Mouse (Mus musculus) heart, embryonic 11.5 days (tissue): Measurements from ENCODE around the gene Ngfr. TPM values are rescaled to one million over a fixed set of nuclear protein-coding genes. Genes with fewer than 3 reads are reported as not detected.

Experiments used
- ATAC-seq: fragments of 200-750 bp; cut with Nextera tagmentation; replicated peaks from 2 replicates; pipeline ENCODE4 v1.8.0; 2017; ENCODE audit warnings: moderate library complexity; ENCODE audit not compliant: insufficient number of reproducible peaks, low FRiP score, low TSS enrichment
- H3K27ac ChIP-seq: fragments of 300-500 bp; sonication (generic); 2 replicates; pipeline ENCODE4 v1.5.1; 2014; ENCODE audit warnings: mild to moderate bottlenecking, low read depth, low read length
- H3K27me3 ChIP-seq: fragments of 300-500 bp; sonication (generic); 2 replicates; pipeline ENCODE4 v1.6.1; 2014; ENCODE audit warnings: mild to moderate bottlenecking, low read length, mixed read lengths; ENCODE audit not compliant: control insufficient read depth, insufficient read depth
- H3K36me3 ChIP-seq: fragments of 300-500 bp; sonication (generic); 2 replicates; pipeline ENCODE4 v1.6.1; 2014; ENCODE audit warnings: mild to moderate bottlenecking, low read length, moderate library complexity, mixed read lengths; ENCODE audit not compliant: control insufficient read depth, insufficient read depth
- H3K4me1 ChIP-seq: fragments of 300-500 bp; sonication (generic); 2 replicates; pipeline ENCODE4 v1.6.1; 2014; ENCODE audit warnings: low read length; ENCODE audit not compliant: control insufficient read depth, insufficient read depth
- H3K4me2 ChIP-seq: fragments of 300-500 bp; sonication (generic); 2 replicates; pipeline ENCODE4 v1.6.1; 2014; ENCODE audit warnings: mild to moderate bottlenecking, moderate library complexity
- H3K4me3 ChIP-seq: fragments of 300-500 bp; sonication (generic); 2 replicates; pipeline ENCODE4 v1.5.1; 2014; ENCODE audit warnings: low read depth, low read length
- H3K9ac ChIP-seq: fragments of 300-500 bp; sonication (generic); 2 replicates; pipeline ENCODE4 v1.6.1; 2014; ENCODE audit warnings: mild to moderate bottlenecking, low read depth, low read length, moderate library complexity
- H3K9me3 ChIP-seq: fragments of 300-500 bp; sonication (generic); replicated peaks from 2 replicates; pipeline ENCODE4 v1.6.1; 2016; ENCODE audit warnings: low read length; ENCODE audit not compliant: control insufficient read depth
- WGBS: fragments of 180-500 bp; shearing (Covaris S2); extraction: QIAGEN DNeasy Blood & Tissue Kit; methylation state at CpG from one replicate; pipeline ENCODE4 v1.1.7; 2014; ENCODE audit not compliant: insufficient replicate concordance; 5-methylcytosine and 5-hydroxymethylcytosine counted together
- polyA plus RNA-seq: library from polyadenylated mRNA; unstranded; fragments of >200 nt; fragmentation: Nextera tagmentation; extraction: Ambion mirVana; gene quantifications from 2 replicates; pipeline ENCODE4 v1.2.1, GENCODE M21; 2014

The Ngfr gene
- polyA plus RNA-seq, 1 experiment from 2014 or later: 3.6 TPM

- H3K4me2 ChIP-seq: no peak overlapping the region
- no peak overlapping the region for H3K4me3 ChIP-seq
- peaks cover 17% of the 10 kb centered on the region for H3K27me3 ChIP-seq
- no peak overlapping the region for H3K27ac ChIP-seq
- no peaks in the 10 kb centered on the region for H3K36me3 ChIP-seq
- 0 out of 2 replicates have a peak, but pooled peaks cover 8% of the 10 kb centered on the region for H3K4me1 ChIP-seq
- ATAC-seq: no peak
- 65% methylated on average over 8 of the region's 8 CpGs for WGBS
- no peaks in the 10 kb centered on the region for H3K9me3 ChIP-seq
- H3K9ac ChIP-seq: no peak overlapping the region
Measured at GRCm38 (mm10) chr11:95567936-95568715, 19.4 kb downstream of the Ngfr start.

DNA sequence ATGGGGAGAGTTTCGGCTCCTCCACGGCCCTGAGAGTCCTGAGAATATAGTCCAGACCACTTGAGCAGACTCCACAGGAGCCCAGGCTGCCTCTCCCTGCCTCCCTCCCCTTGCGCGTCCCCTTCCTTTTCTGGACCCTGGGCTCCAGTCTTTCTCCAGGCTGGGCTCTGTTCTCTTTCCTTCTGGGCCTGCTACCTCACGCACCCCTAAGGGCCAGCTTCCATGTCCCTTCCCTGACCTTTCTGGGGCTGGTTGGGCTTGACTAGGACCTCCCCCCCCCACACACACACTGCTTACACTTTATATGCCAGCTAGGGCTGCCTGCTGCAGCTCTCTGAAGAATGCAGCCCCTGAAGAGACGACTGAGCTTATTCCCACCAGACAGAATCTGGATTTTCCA is 20.2 kb downstream of the Ngfr start:
- Histone ChIP-seq H3K4me2 (no peak overlapping the region), H3K9me3 (no peaks in the 10 kb centered on the region), H3K36me3 (no peaks in the 10 kb centered on the region), H3K27me3 (peaks cover 17% of the 10 kb centered on the region), H3K4me1 (0 out of 2 replicates have a peak, but pooled peaks cover 8% of the 10 kb centered on the region), H3K9ac (no peak overlapping the region), H3K27ac (no peak overlapping the region), H3K4me3 (no peak overlapping the region)
- WGBS: 43% methylated on average over 6 of the region's 6 CpGs
- no peak for ATAC-seq

- 78% methylated on average over 10 of the region's 10 CpGs for WGBS
Measured at GRCm38 (mm10) chr11:95565327-95565726, 22.2 kb downstream of the Ngfr start.

DNA sequence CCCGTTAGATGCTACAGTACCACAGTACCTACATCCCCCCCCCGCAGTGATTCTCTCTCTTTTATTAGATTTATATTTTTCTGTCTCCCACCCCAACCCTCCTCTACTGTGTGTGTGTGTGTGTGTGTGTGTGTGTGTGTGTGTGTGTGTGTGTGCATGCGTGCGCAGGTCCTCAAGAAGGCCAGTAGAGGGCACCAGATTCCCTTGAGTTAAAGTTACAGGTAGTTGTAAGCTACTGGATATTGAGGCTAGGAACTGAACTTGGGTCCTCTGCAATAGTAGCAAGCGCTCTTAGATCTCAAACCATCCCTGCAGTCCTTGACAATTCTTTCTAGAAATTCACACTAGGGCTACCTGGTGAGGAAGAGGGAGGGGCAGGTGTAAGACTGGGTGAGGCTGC is 23.7 kb downstream of the Ngfr start:
- 0 out of 2 replicates have a peak, but pooled peaks cover 7% of the 10 kb centered on the region for H3K4me1 ChIP-seq
- H3K27me3 ChIP-seq: peaks cover 2% of the 10 kb centered on the region; the same call in 1 of the 2 replicates
- H3K9ac ChIP-seq: no peak overlapping the region
- no peak overlapping the region for H3K4me3 ChIP-seq
- no peak overlapping the region for H3K27ac ChIP-seq
- ATAC-seq: no peak
- 92% methylated on average over 5 of the region's 5 CpGs for WGBS
- H3K9me3 ChIP-seq: no peaks in the 10 kb centered on the region
- H3K4me2 ChIP-seq: no peak overlapping the region
- no peaks in the 10 kb centered on the region for H3K36me3 ChIP-seq

More at GRCm38 (mm10) chr11:95565327-95565726, 22.2 kb downstream of the Ngfr start:
- no peak overlapping the region for H3K9ac ChIP-seq
- no peak overlapping the region for H3K4me3 ChIP-seq
- H3K36me3 ChIP-seq: no peaks in the 10 kb centered on the region
- H3K27me3 ChIP-seq: peaks cover 12% of the 10 kb centered on the region
- no peak overlapping the region for H3K27ac ChIP-seq
- no peaks in the 10 kb centered on the region for H3K9me3 ChIP-seq
- no peak overlapping the region for H3K4me2 ChIP-seq
- no peak for ATAC-seq
- H3K4me1 ChIP-seq: 0 out of 2 replicates have a peak, but pooled peaks cover 4% of the 10 kb centered on the region

GRCm38 (mm10) chr11:95560773-95561172 is 26.8 kb downstream of the Ngfr start:
- Histone ChIP-seq H3K27ac (no peak overlapping the region), H3K4me2 (no peak overlapping the region), H3K9ac (no peak overlapping the region), H3K9me3 (no peaks in the 10 kb centered on the region), H3K36me3 (no peaks in the 10 kb centered on the region), H3K27me3 (no peaks in the 10 kb centered on the region; the same call in 1 of the 2 replicates), H3K4me3 (no peak overlapping the region), H3K4me1 (0 out of 2 replicates have a peak, but pooled peaks cover 3% of the 10 kb centered on the region)
- WGBS: 63% methylated on average over 3 of the region's 3 CpGs
- ATAC-seq: no peak

- no peak overlapping the region for H3K27ac ChIP-seq
- no peaks in the 10 kb centered on the region for H3K9me3 ChIP-seq
- no peaks in the 10 kb centered on the region; the same call in 1 of the 2 replicates for H3K27me3 ChIP-seq
- no peak overlapping the region for H3K9ac ChIP-seq
- H3K4me1 ChIP-seq: 0 out of 2 replicates have a peak, but pooled peaks cover 3% of the 10 kb centered on the region
- no peak overlapping the region for H3K4me2 ChIP-seq
- 79% methylated on average over 2 of the region's 2 CpGs for WGBS
- no peaks in the 10 kb centered on the region for H3K36me3 ChIP-seq
- no peak for ATAC-seq
- no peak overlapping the region for H3K4me3 ChIP-seq
Measured at GRCm38 (mm10) chr11:95559761-95560160, 27.8 kb downstream of the Ngfr start.

DNA sequence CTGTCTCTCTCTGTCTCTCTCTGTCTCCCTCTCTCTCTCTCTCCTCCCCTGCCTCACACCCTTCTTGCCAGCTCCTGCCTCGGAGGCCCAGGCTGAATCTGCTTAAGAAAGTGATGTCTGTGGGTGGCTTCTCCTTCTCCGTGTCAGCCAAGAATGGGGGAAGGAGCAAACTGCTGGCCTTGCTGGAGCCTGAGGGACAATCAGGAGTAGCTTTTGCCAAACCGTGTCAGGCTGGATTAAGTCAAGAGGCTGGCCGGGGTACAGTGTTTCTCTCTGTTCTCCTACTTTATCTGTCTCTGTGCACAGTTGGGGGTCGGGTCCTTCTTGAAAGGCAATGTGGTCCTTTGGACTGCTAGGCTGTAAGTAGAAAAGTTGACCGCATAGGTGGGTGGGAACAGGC is 29.8 kb downstream of the Ngfr start:
- H3K27me3 ChIP-seq: no peaks in the 10 kb centered on the region; the same call in 1 of the 2 replicates
- H3K4me1 ChIP-seq: 0 out of 2 replicates have a peak, but pooled peaks cover 3% of the 10 kb centered on the region
- no peaks in the 10 kb centered on the region for H3K36me3 ChIP-seq
- H3K9me3 ChIP-seq: no peaks in the 10 kb centered on the region
- no peak overlapping the region for H3K27ac ChIP-seq
- H3K4me3 ChIP-seq: no peak overlapping the region
- no peak overlapping the region for H3K4me2 ChIP-seq
- WGBS: 22% methylated on average over 6 of the region's 6 CpGs
- no peak for ATAC-seq
- H3K9ac ChIP-seq: no peak overlapping the region

DNA sequence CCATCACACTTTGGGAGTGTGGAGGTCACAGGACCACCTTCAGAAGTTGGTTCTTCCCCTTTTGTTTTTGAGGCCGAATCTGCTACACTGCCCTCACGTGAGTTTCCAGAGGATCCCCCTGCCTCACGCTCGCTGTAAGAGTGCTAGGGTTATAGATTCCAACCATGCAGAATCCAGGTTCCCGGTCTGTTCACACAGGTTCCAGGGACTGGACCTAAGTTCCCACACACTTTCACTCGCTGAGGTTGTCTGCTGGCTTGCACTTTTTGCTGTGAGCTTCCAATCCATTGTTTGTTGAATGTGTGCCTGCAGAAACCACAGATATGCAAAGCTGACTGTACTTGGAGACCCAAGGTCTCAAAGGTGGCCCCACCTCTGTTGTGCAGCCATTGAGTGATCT is 30.5 kb downstream of the Ngfr start:
- H3K9ac ChIP-seq: no peak overlapping the region
- H3K9me3 ChIP-seq: no peaks in the 10 kb centered on the region
- ATAC-seq: no peak
- H3K4me3 ChIP-seq: no peak overlapping the region
- H3K27me3 ChIP-seq: no peaks in the 10 kb centered on the region; the same call in 1 of the 2 replicates
- no peak overlapping the region for H3K27ac ChIP-seq
- H3K36me3 ChIP-seq: no peaks in the 10 kb centered on the region
- H3K4me2 ChIP-seq: no peak overlapping the region
- WGBS: 72% methylated on average over 6 of the region's 6 CpGs
- 0 out of 2 replicates have a peak, but pooled peaks cover 3% of the 10 kb centered on the region for H3K4me1 ChIP-seq
